Mouse (Mus musculus) erythroblast, embryonic 14.5 days (primary cell): Measurements from ENCODE around the gene Dcakd.

ENCODE experiments used
- GATA1 ChIP-seq: IDR thresholded peaks from 2 replicates; pipeline ENCODE4 v1.6.1; 2012; ENCODE audit warnings: low read length, inconsistent platforms, mixed read lengths
- TAL1 ChIP-seq: IDR thresholded peaks from 3 replicates; pipeline ENCODE4 v1.6.1; 2012; ENCODE audit warnings: low read length, inconsistent platforms, mixed read lengths

DNA sequence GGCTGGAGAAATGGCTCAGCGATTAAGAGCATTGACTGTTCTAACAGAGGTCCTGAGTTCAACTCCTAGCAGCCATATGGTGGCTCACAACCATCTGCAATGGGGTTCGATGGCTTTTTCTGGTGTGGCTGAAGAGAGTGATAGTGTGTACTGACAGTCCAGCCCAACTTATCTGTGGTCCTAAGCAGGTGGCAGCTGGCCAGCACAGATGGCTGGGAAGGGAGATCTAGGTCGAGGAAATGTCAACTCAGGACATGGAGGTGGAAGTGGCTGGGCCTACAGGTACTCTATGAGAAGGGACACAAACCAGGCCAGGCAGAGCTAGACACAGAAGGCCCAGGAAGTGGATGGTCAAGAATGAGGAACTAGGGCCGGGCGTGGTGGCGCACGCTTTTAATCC lies 47.9 kb upstream of the Dcakd start:
- TF ChIP-seq GATA1: no peak
- TF ChIP-seq TAL1: no peak
